10 mouse cellular contexts compared by ENCODE assay signal in genomic region chr6:38847958-38848910, GRCm38 (mm10). TPM values are rescaled to one million over a fixed set of nuclear protein-coding genes. Genes with fewer than 3 reads are reported as not detected.
DNase-seq lines count a peak whose midpoint lies in the region; ATAC-seq and TF ChIP-seq lines count a peak whose summit lies in the region.
"Had no signal": no experiment of that assay in that cellular context is flagged by ENCODE, and none has a peak within 500 bp of the region (broad histone marks: within the 10 kb centered on the region; RNA-seq: fewer than 3 reads in every experiment).

No protein-coding gene starts in this region.

- DNase-seq in liver, embryonic 11.5 days (ENCODE audit: low spot score) = peak; percentile 28
- DNase-seq in liver, postnatal 0 days = no peak
- peak; percentile 71 for DNase-seq in retina, postnatal 1 day
- no peak for DNase-seq in right cerebral cortex, postnatal 10 days (ENCODE audit: low spot score in 2 of 2)

- no peaks in the 10 kb centered on the region for H3K27me3 ChIP-seq in liver, embryonic 11.5 days (replicated peaks; ENCODE audit: control insufficient read depth, insufficient read depth, low read length)
- H3K27me3 ChIP-seq in liver, postnatal 0 days (ENCODE audit: insufficient read depth, low read length) = no peaks in the 10 kb centered on the region
- H3K27me3 ChIP-seq in intestine, embryonic 15.5 days (replicated peaks) = no peaks in the 10 kb centered on the region

- H3K36me3 ChIP-seq in liver, embryonic 11.5 days (ENCODE audit: control insufficient read depth, insufficient read depth, low read length) = no peaks in the 10 kb centered on the region
- 0 out of 2 replicates have a peak, but pooled peaks cover 2% of the 10 kb centered on the region for H3K36me3 ChIP-seq in liver, postnatal 0 days (replicated peaks; ENCODE audit: insufficient read depth, low read length)
- H3K36me3 ChIP-seq in intestine, embryonic 15.5 days = no peaks in the 10 kb centered on the region

- H3K9ac ChIP-seq in liver, embryonic 11.5 days (ENCODE audit: low read depth, low read length) = no peak overlapping the region
- H3K9ac ChIP-seq in liver, postnatal 0 days (replicated peaks) = no peak overlapping the region
- no peak overlapping the region for H3K9ac ChIP-seq in intestine, embryonic 15.5 days

- ATAC-seq in liver, embryonic 11.5 days (replicated peaks; ENCODE audit: low FRiP score) = no peak
- no peak for ATAC-seq in liver, postnatal 0 days
- ATAC-seq in intestine, embryonic 15.5 days = peak; percentile 82
- ATAC-seq in megakaryocyte-erythroid progenitor cell, adult 5-6 weeks (replicated peaks; ENCODE audit: low FRiP score, low TSS enrichment, poor library complexity, severe bottlenecking) = no peak
- no peak for ATAC-seq in cerebellum, adult (ENCODE audit: insufficient number of reproducible peaks, low FRiP score, low TSS enrichment)

- TF ChIP-seq CTCF in liver, postnatal 0 days (IDR thresholded peaks at IDR 0.05; ENCODE audit: low read depth) = no peak

- H3K4me1 ChIP-seq in liver, embryonic 11.5 days (replicated peaks; ENCODE audit: control insufficient read depth, insufficient read depth, low read length) = peaks cover 77% of the 10 kb centered on the region
- peaks cover 65% of the 10 kb centered on the region for H3K4me1 ChIP-seq in liver, postnatal 0 days (ENCODE audit: insufficient read depth)
- H3K4me1 ChIP-seq in brown adipose tissue, adult 24 weeks (ENCODE audit: control insufficient read depth, insufficient read depth, insufficient read length, low read length) = peaks cover 45% of the 10 kb centered on the region
- H3K4me1 ChIP-seq in intestine, embryonic 15.5 days (replicated peaks) = peaks cover 54% of the 10 kb centered on the region

- 84% methylated on average over 3 of the region's 3 CpGs for WGBS in liver, embryonic 11.5 days
- WGBS in liver, postnatal 0 days (ENCODE audit: insufficient replicate concordance) = 74% methylated on average over 3 of the region's 3 CpGs
- 42% methylated on average over 3 of the region's 3 CpGs for WGBS in intestine, embryonic 15.5 days

- no peak for TF ChIP-seq EP300 in liver, postnatal 0 days (IDR thresholded peaks at IDR 0.05; ENCODE audit: low read depth)

- H3K27ac ChIP-seq in liver, embryonic 11.5 days (ENCODE audit: low read depth, low read length) = no peak overlapping the region
- H3K27ac ChIP-seq in liver, postnatal 0 days (ENCODE audit: low read depth) = no peak overlapping the region
- 0 out of 2 replicates have a peak overlapping the region, but pooled peaks have one; percentile 12 for H3K27ac ChIP-seq in brown adipose tissue, adult 24 weeks (replicated peaks; ENCODE audit: low read depth, low read length)
- peak overlapping the region; percentile 42; the same call in 1 of the 2 replicates for H3K27ac ChIP-seq in intestine, embryonic 15.5 days
- H3K27ac ChIP-seq: kidney, postnatal 0 days had no signal

- H3K4me3 ChIP-seq in liver, embryonic 11.5 days (ENCODE audit: low read depth, low read length) = no peak overlapping the region
- H3K4me3 ChIP-seq in liver, postnatal 0 days (ENCODE audit: low read depth, low read length) = no peak overlapping the region
- H3K4me3 ChIP-seq in brown adipose tissue, adult 24 weeks (ENCODE audit: insufficient read depth, low read depth, low read length) = no peak overlapping the region
- H3K4me3 ChIP-seq in intestine, embryonic 15.5 days (replicated peaks) = no peak overlapping the region
- H3K4me3 ChIP-seq: erythroblast, embryonic 14.5 days had no signal

- H3K4me2 ChIP-seq in liver, embryonic 11.5 days = no peak overlapping the region
- no peak overlapping the region for H3K4me2 ChIP-seq in liver, postnatal 0 days (ENCODE audit: low read depth, low read length)
- no peak overlapping the region for H3K4me2 ChIP-seq in intestine, embryonic 15.5 days (replicated peaks)

- H3K9me3 ChIP-seq in liver, embryonic 11.5 days (ENCODE audit: control insufficient read depth, low read length) = no peaks in the 10 kb centered on the region
- H3K9me3 ChIP-seq in liver, postnatal 0 days (ENCODE audit: low read length) = no peaks in the 10 kb centered on the region
- no peaks in the 10 kb centered on the region for H3K9me3 ChIP-seq in intestine, embryonic 15.5 days

RNA-seq across cellular contexts. Expression of gene Tbxas1, which starts 27.0 kb away (rescaled TPM):
- 11.5 and 12.0 TPM in 2 replicates for polyA plus RNA-seq in liver, embryonic 11.5 days (2014; fragmentation: Nextera tagmentation; extraction: Ambion mirVana)
- polyA plus RNA-seq in liver, postnatal 0 days (2015; fragmentation: Nextera tagmentation; extraction: Ambion mirVana) = 10.3 and 10.6 TPM in 2 replicates
- 1.4 and 1.8 TPM in 2 replicates for polyA plus RNA-seq in brown adipose tissue, adult 24 weeks (2012; ENCODE audit: insufficient read depth, insufficient read length, missing spikeins)
- 3.4 and 4.0 TPM in 2 replicates for polyA plus RNA-seq in intestine, embryonic 15.5 days (2015; fragmentation: Nextera tagmentation; extraction: Ambion mirVana)
- total RNA-seq in megakaryocyte-erythroid progenitor cell, adult 5-6 weeks (2014; fragmentation: Nextera tagmentation) = 1.6 and 6.4 TPM in 2 replicates
- 2.5 and 8.8 TPM in 2 replicates for total RNA-seq in megakaryocyte-erythroid progenitor cell, adult 5-6 weeks (2017)

RNA-seq across cellular contexts. Expression of gene Hipk2, which starts 27.7 kb away (rescaled TPM):
- 21.4 and 27.4 TPM in 2 replicates for polyA plus RNA-seq in liver, embryonic 11.5 days (2014; fragmentation: Nextera tagmentation; extraction: Ambion mirVana)
- 9.6 and 9.7 TPM in 2 replicates for polyA plus RNA-seq in liver, postnatal 0 days (2015; fragmentation: Nextera tagmentation; extraction: Ambion mirVana)
- 23.7 and 63.9 TPM in 2 replicates for polyA plus RNA-seq in brown adipose tissue, adult 24 weeks (2012; ENCODE audit: insufficient read depth, insufficient read length, missing spikeins)
- polyA plus RNA-seq in intestine, embryonic 15.5 days (2015; fragmentation: Nextera tagmentation; extraction: Ambion mirVana) = 20.2 and 23.3 TPM in 2 replicates
- total RNA-seq in megakaryocyte-erythroid progenitor cell, adult 5-6 weeks (2014; fragmentation: Nextera tagmentation) = 24.3 and 27.9 TPM in 2 replicates
- total RNA-seq in megakaryocyte-erythroid progenitor cell, adult 5-6 weeks (2017) = 5.1 and 9.2 TPM in 2 replicates

Comparison
In these comparisons a context has a peak if more than half of its experiments do, and no peak if none do; other contexts are left out.
1. DNase-seq: peak in liver, embryonic 11.5 days (single experiment) and retina, postnatal 1 day (single experiment); none in liver, postnatal 0 days (single experiment) and right cerebral cortex, postnatal 10 days (0 of 2).
2. H3K27ac ChIP-seq: peak in brown adipose tissue, adult 24 weeks (single experiment) and intestine, embryonic 15.5 days (single experiment); none in liver, embryonic 11.5 days (single experiment) and liver, postnatal 0 days (single experiment).